Mouse (Mus musculus) spleen, adult 12 weeks (tissue): ENCODE data around the gene Slc25a41.
"Not testable (repeated sequence)": the region's sequence is repeated elsewhere in the genome, so short reads cannot be mapped to it uniquely, and the experiment has no call there.

ENCODE experiments used
- DNase-seq: peaks from one replicate; pipeline ENCODE4 v3.0.0; 2022; ENCODE audit warnings: low spot score

Slc25a41 gene

DNA sequence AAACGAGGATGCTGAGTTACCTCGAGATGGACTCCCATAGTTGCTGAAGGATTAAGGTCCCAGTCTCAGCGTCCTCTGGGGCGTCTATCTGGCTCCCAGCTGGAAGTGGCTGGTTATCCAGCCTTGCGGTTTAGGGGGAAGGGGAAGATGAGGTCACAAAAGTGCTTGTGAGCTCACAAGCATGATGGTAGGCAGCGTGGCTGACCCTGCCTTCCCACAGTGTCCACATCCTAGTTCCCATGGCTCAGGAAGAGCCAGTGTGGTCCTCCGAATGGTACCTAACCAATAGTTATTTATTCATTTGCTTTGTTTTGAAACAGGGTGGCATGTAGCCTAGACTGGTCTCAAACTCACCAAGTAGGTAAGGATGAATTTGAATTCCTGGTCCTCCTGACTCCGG, at the start of gene Slc25a41:
TSS of gene Slc25a41 (minus strand) at position 101 of the 400 bp plus-strand sequence.
- no peak for DNase-seq

- DNase-seq, result no peak
Measured at GRCm38 (mm10) chr17:57087049-57087832, 45.8 kb upstream of the Slc25a41 start, which contains the start of gene Tubb4a. Tubb4a (minus strand) TSS chr17:57087782.

DNA sequence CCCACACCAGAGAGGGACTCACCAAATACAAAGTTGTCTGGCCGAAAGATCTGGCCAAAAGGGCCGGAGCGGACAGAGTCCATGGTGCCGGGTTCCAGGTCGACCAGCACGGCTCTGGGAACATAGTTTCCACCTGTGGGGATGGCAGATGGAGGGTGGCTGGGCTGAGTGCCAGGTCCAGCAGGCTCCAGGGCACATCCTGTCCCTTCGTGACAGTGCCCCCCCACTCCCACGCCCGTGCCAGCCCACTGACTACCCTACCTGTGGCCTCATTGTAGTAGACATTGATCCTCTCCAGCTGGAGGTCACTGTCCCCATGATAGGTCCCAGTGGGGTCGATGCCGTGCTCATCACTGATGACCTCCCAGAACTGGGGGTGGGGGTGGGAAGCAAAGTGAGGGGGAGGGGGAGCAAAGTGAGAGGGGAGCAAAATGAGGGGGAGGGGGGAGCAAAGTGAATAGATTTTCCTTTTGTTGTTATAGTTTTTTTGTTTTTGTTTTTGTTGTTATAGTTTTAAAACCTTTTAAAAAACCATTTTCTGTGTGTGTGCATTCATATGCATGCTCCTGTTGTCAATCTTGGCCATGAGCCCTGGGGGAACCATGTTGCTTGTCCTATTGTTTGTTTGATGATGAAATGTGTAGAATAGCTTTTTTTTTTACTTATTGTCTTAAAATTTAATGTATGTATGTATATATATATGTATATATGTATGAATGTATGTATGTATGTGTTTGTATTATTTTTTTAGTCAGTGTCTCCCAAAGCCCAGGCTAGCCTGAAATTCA, 44.7 kb upstream of the Slc25a41 start:
- no peak for DNase-seq

GRCm38 (mm10) chr17:57082481-57082880, 41.0 kb upstream of the Slc25a41 start:
- no peak for DNase-seq

DNA sequence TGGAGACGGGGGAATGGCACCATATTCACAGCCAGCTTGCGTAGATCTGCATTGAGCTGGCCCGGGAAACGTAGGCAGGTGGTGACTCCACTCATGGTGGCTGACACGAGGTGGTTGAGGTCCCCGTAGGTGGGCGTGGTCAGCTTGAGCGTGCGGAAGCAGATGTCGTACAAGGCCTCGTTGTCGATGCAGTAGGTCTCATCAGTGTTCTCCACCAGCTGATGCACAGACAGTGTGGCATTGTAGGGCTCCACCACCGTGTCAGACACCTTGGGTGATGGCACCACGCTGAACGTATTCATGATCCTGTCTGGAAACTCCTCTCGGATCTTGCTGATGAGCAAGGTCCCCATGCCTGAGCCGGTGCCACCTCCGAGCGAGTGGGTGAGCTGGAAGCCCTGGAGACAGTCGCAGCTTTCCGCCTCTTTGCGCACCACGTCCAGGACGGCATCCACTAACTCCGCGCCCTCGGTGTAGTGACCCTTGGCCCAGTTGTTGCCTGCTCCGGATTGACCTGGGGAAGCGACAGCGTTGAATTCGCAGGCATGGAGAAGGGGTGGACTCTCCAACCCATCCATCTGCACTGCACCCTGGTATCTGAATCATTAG, 39.9 kb upstream of the Slc25a41 start:
- no peak for DNase-seq

- no peak for DNase-seq
Measured at GRCm38 (mm10) chr17:57079919-57080318, 38.5 kb upstream of the Slc25a41 start.

DNA sequence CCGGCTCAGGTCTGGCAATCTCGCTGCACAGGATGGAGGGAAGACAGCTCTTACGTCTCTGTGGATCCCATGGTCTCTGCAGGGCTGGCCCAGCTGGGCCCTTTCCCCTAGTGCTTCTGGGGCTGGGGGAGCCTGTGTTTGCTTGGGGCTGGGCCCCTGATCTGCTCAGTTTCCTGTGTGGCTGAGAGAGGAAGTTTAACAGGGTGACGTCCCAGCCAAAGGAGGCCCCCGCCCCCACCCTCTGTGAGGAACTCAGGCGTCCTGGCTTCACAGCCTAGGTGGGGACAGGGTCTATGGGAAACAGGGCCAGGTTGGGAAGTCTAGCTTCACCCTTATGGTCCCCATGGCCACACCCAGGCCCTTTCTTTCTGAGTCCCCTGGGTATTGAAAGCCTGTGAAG, 36.9 kb upstream of the Slc25a41 start, which contains the start of gene Dennd1c:
TSS of gene Dennd1c (minus strand) at position 179 of the 400 bp plus-strand sequence.
- DNase-seq, result peak; percentile 23

GRCm38 (mm10) chr17:57076916-57077315, 35.5 kb upstream of the Slc25a41 start:
- DNase-seq, result no peak

- DNase-seq, result no peak
Measured at GRCm38 (mm10) chr17:57070699-57071098, 29.2 kb upstream of the Slc25a41 start.

DNA sequence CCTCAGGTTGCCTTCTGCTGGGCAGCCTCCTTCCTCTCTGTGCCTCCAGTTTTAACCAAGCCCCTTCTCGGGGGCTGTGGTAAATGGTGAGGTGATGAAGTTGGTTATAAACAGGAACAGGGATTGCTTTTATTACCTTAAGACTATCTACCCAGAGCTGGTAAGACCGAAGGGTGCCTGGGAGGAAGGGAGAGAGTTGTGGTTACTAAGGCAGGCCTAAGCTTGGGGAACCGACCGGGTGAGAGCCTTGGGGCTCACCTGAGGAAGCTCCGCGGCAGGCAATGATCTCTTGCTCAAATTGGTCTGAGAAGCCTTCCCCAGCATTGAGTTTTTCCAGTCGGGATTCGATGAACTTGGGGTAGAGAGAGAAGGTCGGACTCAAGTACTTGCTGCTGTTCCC, 28.8 kb upstream of the Slc25a41 start:
- DNase-seq, result no peak

GRCm38 (mm10) chr17:57066908-57067307, 25.5 kb upstream of the Slc25a41 start:
- DNase-seq, result no peak

GRCm38 (mm10) chr17:57063031-57063430, 21.6 kb upstream of the Slc25a41 start:
- DNase-seq, result no peak

- no peak for DNase-seq
Measured at GRCm38 (mm10) chr17:57062548-57062947, 21.1 kb upstream of the Slc25a41 start.

DNA sequence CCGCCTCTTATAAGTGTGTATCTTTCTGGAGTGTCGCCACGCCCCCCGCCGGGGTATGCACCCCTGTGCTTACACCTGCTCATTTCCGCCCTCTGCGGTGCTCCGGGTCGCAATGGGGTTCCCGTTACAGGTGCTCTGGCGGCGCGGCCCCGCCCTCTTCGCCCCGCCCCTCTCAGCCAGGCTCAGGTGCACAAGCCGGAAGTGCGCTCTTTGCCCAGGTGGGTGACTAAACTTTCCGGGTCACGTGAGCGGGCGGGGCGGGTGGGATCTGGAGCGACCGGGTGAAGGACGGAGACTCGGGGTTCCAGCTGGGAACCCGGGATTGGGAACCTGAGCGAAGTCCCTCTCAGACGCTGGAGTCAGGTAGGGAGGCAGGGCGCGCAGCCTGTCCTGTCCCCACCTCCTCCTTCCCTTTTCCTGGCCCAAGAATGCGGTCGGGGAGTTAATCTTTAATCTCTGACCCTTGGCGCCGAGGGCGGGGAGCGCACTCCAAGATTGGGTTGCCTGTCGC, 20.6 kb upstream of the Slc25a41 start:
- no peak for DNase-seq

GRCm38 (mm10) chr17:57061069-57061468, 19.6 kb upstream of the Slc25a41 start:
- no peak for DNase-seq

DNA sequence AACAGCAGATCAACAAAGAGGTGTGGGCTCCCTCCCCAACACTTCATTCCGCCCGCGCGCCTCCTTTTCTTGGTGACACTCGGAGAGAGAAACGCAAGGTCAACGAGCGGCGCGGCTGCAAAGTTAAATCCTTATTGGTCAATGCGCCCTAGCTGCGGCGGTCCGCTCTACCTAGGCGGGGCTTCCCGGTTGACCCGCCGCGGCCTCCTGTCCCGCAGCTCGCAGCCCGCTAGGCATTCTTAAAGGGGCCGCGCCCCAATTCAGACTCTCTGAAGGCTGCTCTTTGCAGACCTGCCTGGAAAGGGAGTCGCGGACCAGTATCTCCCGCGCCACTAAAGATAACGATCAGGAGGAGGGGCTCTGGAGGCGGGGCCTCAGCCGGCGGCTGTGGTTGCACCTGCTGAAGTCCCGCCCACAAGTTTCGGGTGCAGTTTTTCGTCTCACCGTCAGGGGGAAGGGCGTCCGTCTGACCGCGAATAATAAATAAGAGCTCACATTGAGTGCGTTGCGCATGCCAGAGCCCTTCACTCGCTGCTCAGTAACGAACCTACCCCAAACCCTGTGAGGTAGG, 18.9 kb upstream of the Slc25a41 start:
- DNase-seq, result peak; percentile 88

DNA sequence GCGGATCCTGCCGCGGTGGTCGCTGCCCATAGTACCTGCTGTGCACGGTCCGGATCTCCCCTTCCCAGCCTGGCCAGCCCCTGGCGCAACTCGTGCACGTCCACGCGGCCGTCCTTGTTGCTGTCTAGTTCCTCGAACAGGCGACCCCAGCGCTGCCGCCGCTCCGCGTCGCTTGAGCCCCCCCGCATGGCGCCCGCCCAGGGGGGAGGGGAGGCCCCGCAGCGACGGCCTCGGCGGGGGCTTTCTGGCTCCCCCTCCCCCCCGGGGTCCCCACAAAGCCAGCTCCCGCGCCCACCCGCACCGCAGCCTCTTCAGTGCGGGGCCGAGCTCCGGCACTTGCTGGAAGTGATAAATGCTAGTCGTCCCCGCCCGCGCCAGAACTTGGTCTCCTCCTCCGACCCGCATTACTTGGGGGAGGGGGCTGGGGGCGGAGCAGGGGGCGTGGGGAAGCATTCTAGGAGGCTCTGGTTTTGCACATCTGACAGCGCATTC, 18.1 kb upstream of the Slc25a41 start, which contains the start of gene Slc25a23:
TSS of gene Slc25a23 (minus strand) at position 378 of the 492 bp plus-strand sequence.
- DNase-seq, result no peak

- no peak for DNase-seq
Measured at GRCm38 (mm10) chr17:57058891-57059485, 17.5 kb upstream of the Slc25a41 start, which contains the start of gene Crb3. Crb3 (plus strand) TSS chr17:57059105.

DNA sequence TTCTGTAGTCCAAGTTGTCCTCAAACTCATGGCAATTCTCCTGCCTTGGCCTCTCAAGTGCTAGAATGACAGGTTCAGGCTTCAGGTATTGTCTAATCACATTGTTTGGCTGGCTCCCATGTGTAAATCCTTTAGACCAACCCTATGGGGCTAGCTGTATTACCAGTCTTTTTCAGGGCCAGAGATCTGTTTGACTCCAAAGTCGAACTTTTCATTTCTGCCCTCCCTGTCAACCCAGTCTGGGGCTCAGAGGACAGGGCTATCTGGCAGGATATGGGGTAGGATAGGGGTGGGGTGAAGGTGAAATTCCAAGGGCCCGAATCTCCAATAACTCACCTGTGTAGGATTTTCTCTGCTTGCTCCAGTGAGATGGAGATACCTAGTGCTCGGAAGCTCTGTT, 14.8 kb upstream of the Slc25a41 start:
- DNase-seq, result no peak

- not testable (repeated sequence) for DNase-seq
Measured at GRCm38 (mm10) chr17:57051679-57052078, 10.2 kb upstream of the Slc25a41 start.

DNA sequence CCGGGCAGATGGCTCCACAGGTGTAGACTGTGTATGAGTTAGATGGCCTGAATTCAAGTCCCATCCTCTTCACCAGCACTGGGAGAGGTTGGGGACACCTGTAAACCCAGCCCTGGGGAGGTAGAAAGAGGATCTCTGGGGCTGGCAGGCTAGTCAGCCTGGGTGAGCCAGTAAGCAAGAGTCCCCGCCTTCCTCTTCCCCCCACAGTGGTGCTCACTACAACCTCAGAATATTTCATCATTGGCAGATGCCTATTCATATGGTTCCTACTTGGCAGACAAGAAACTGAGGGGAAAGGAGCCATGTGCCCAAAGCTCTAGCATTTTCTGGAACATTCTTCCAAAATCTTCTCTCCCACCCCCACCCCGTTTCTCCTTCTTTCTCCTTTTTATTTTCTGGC, 7.4 kb upstream of the Slc25a41 start:
- DNase-seq, result no peak
